Mouse (Mus musculus) CH12.LX (cell line): ENCODE results near the gene Lepr. TPM values are rescaled to one million over a fixed set of nuclear protein-coding genes. Genes with fewer than 3 reads are reported as not detected.

Experiments
- DNase-seq: peaks from one replicate; pipeline ENCODE4 v3.0.0-alpha.2; 2013; ENCODE audit errors: extremely low read depth
- H3K27ac ChIP-seq: 2 replicates; pipeline ENCODE4 v1.5.1; 2012; ENCODE audit warnings: low read depth, mild to moderate bottlenecking, control low read depth, moderate library complexity; ENCODE audit not compliant: insufficient read depth
- H3K27me3 ChIP-seq: replicated peaks from 2 replicates; pipeline ENCODE3; 2012; ENCODE audit warnings: inconsistent platforms
- H3K36me3 ChIP-seq, 2 experiments: replicated peaks in 1 of 2; 2 replicates each; pipeline versions ENCODE3 to v1.6.1; 2012; ENCODE audit warnings: inconsistent platforms in 1 of 2, low read length in 1 of 2, mild to moderate bottlenecking in 1 of 2, mixed read lengths in 1 of 2, moderate library complexity in 1 of 2; ENCODE audit not compliant: control insufficient read depth in 1 of 2, insufficient read depth in 1 of 2
- H3K4me1 ChIP-seq, 2 experiments: 2 replicates each; pipeline ENCODE4 v1.6.1; 2012; ENCODE audit warnings: inconsistent platforms in 1 of 2, moderate library complexity in 1 of 2; ENCODE audit not compliant: insufficient read depth in 2 of 2, control insufficient read depth in 1 of 2
- H3K4me2 ChIP-seq: 2 replicates; pipeline ENCODE4 v1.6.1; 2012; ENCODE audit warnings: low read depth, mild to moderate bottlenecking, control low read depth; ENCODE audit not compliant: poor library complexity, insufficient read depth, severe bottlenecking
- H3K4me3 ChIP-seq, 3 experiments: fragments of 150-350 bp in 1 of 3; sonication (generic) in 1 of 3; replicated peaks in 1 of 3; 2 replicates each; pipeline versions ENCODE3 to v1.5.1; 2011 to 2012; ENCODE audit warnings: low read depth in 2 of 3, low read length in 2 of 3, mild to moderate bottlenecking in 2 of 3, moderate library complexity in 2 of 3, control low read depth in 1 of 3, improper control_type of control experiment in 1 of 3, inconsistent platforms in 1 of 3, mixed read lengths in 1 of 3; ENCODE audit not compliant: poor library complexity in 1 of 3
- H3K79me2 ChIP-seq: replicated peaks from 2 replicates; pipeline ENCODE4 v1.6.1; 2012; ENCODE audit warnings: mild to moderate bottlenecking, moderate library complexity; ENCODE audit not compliant: control insufficient read depth, poor library complexity, insufficient read depth, severe bottlenecking; ENCODE audit errors: extremely low read depth
- H3K9ac ChIP-seq: 2 replicates; pipeline ENCODE4 v1.6.1; 2012; ENCODE audit warnings: low read depth, mild to moderate bottlenecking, control low read depth, moderate library complexity; ENCODE audit not compliant: insufficient read depth
- H3K9me3 ChIP-seq: replicated peaks from 2 replicates; pipeline ENCODE3; 2012; ENCODE audit warnings: low read length, inconsistent platforms, mixed read lengths
- CHD1 ChIP-seq: IDR thresholded peaks from 2 replicates; pipeline ENCODE4 v1.6.1; 2012; ENCODE audit warnings: low read depth, low read length, improper control_type of control experiment, inconsistent platforms
- CHD2 ChIP-seq: IDR thresholded peaks from 2 replicates; pipeline ENCODE4 v1.6.1; 2011; ENCODE audit warnings: low read length, improper control_type of control experiment
- E2F4 ChIP-seq: IDR thresholded peaks from 2 replicates; pipeline ENCODE4 v1.6.1; 2011; ENCODE audit warnings: low read depth, low read length, improper control_type of control experiment; ENCODE audit not compliant: insufficient replicate concordance
- ELF1 ChIP-seq: IDR thresholded peaks from 2 replicates; pipeline ENCODE4 v1.6.1; 2014; ENCODE audit warnings: low read depth, mild to moderate bottlenecking, inconsistent platforms, low read length, improper control_type of control experiment
- ETS1 ChIP-seq: conservative IDR thresholded peaks from 2 replicates; pipeline ENCODE4 v1.6.1; 2012; ENCODE audit warnings: low read depth, mild to moderate bottlenecking, inconsistent platforms, low read length, improper control_type of control experiment, moderate library complexity
- GABPA ChIP-seq: IDR thresholded peaks from 2 replicates; pipeline ENCODE4 v1.6.1; 2012; ENCODE audit warnings: low read depth, low read length, improper control_type of control experiment, inconsistent platforms; ENCODE audit not compliant: insufficient replicate concordance
- HCFC1 ChIP-seq: IDR thresholded peaks from 2 replicates; pipeline ENCODE4 v1.6.1; 2012; ENCODE audit warnings: low read depth, mild to moderate bottlenecking, inconsistent platforms, low read length, improper control_type of control experiment
- JUN ChIP-seq: IDR thresholded peaks from 2 replicates; pipeline ENCODE4 v1.6.1; 2011; ENCODE audit warnings: low read depth, mild to moderate bottlenecking, low read length, improper control_type of control experiment, moderate library complexity; ENCODE audit not compliant: insufficient read depth
- JUND ChIP-seq: conservative IDR thresholded peaks from 2 replicates; pipeline ENCODE4 v1.6.1; 2011; ENCODE audit warnings: low read depth, low read length, improper control_type of control experiment
- MAFK ChIP-seq: IDR thresholded peaks from 2 replicates; pipeline ENCODE4 v1.6.1; 2011; ENCODE audit warnings: low read length, improper control_type of control experiment; ENCODE audit not compliant: insufficient replicate concordance
- MAX ChIP-seq: IDR thresholded peaks from 2 replicates; pipeline ENCODE4 v1.6.1; 2011; ENCODE audit warnings: low read length, improper control_type of control experiment
- MEF2A ChIP-seq: IDR thresholded peaks from 2 replicates; pipeline ENCODE4 v1.6.1; 2014; ENCODE audit warnings: low read depth, mild to moderate bottlenecking, inconsistent platforms, low read length, improper control_type of control experiment, borderline replicate concordance
- MXI1 ChIP-seq: IDR thresholded peaks from 2 replicates; pipeline ENCODE4 v1.6.1; 2011; ENCODE audit warnings: mild to moderate bottlenecking, low read depth, low read length, improper control_type of control experiment
- MYC ChIP-seq: IDR thresholded peaks from 2 replicates; pipeline ENCODE4 v1.6.1; 2011; ENCODE audit warnings: low read depth, mild to moderate bottlenecking, improper control_type of control experiment, low read length
- NELFE ChIP-seq: IDR thresholded peaks from 2 replicates; pipeline ENCODE4 v1.6.1; 2011; ENCODE audit warnings: low read depth, low read length, improper control_type of control experiment
- NRF1 ChIP-seq: IDR thresholded peaks from 2 replicates; pipeline ENCODE4 v1.6.1; 2014; ENCODE audit warnings: low read depth, mild to moderate bottlenecking, inconsistent platforms, low read length, improper control_type of control experiment, moderate library complexity
- POLR2A ChIP-seq: IDR thresholded peaks from 2 replicates; pipeline ENCODE4 v1.6.1; 2011; ENCODE audit warnings: low read depth, mild to moderate bottlenecking, improper control_type of control experiment, low read length
- POLR2AphosphoS2 ChIP-seq: IDR thresholded peaks from 2 replicates; pipeline ENCODE4 v1.6.1; 2011; ENCODE audit warnings: low read depth, low read length, improper control_type of control experiment
- RAD21 ChIP-seq: IDR thresholded peaks from 2 replicates; pipeline ENCODE4 v1.6.1; 2011; ENCODE audit warnings: low read depth, mild to moderate bottlenecking, low read length, improper control_type of control experiment, moderate library complexity
- RCOR1 ChIP-seq: conservative IDR thresholded peaks from 2 replicates; pipeline ENCODE4 v1.6.1; 2012; ENCODE audit warnings: low read depth, mild to moderate bottlenecking, inconsistent platforms, low read length, improper control_type of control experiment
- SMC3 ChIP-seq: IDR thresholded peaks from 2 replicates; pipeline ENCODE4 v1.6.1; 2011; ENCODE audit warnings: low read depth, low read length, improper control_type of control experiment
- TCF12 ChIP-seq: IDR thresholded peaks from 2 replicates; pipeline ENCODE4 v1.6.1; 2014; ENCODE audit warnings: low read depth, mild to moderate bottlenecking, inconsistent platforms, low read length, improper control_type of control experiment
- UBTF ChIP-seq: IDR thresholded peaks from 2 replicates; pipeline ENCODE4 v1.6.1; 2012; ENCODE audit warnings: low read depth, mild to moderate bottlenecking, inconsistent platforms, low read length, improper control_type of control experiment, moderate library complexity
- USF1 ChIP-seq: IDR thresholded peaks from 2 replicates; pipeline ENCODE4 v1.6.1; 2014; ENCODE audit warnings: low read depth, mild to moderate bottlenecking, inconsistent platforms, low read length, improper control_type of control experiment
- ZC3H11A ChIP-seq: IDR thresholded peaks from 2 replicates; pipeline ENCODE4 v1.6.1; 2012; ENCODE audit warnings: low read depth, mild to moderate bottlenecking, inconsistent platforms, low read length, improper control_type of control experiment
- ZKSCAN1 ChIP-seq: IDR thresholded peaks from 2 replicates; pipeline ENCODE4 v1.6.1; 2012; ENCODE audit warnings: low read depth, inconsistent platforms, low read length, improper control_type of control experiment, borderline replicate concordance
- ZMIZ1 ChIP-seq: IDR thresholded peaks from 2 replicates; pipeline ENCODE4 v1.6.1; 2012; ENCODE audit warnings: low read depth, mild to moderate bottlenecking, inconsistent platforms, low read length, improper control_type of control experiment
- ZNF384 ChIP-seq: IDR thresholded peaks from 2 replicates; pipeline ENCODE4 v1.6.1; 2012; ENCODE audit warnings: low read depth, low read length, improper control_type of control experiment, inconsistent platforms
- dilution Hi-C: fragments of 300-500 bp; cut with MboI; formaldehyde crosslinking; loops from 2 replicates; pipeline ENCODE4 v1.14.3; 2020; ENCODE audit warnings: low sequenced_read_pairs; ENCODE audit not compliant: extremely low pct_unique_long_range_greater_than_20kb, extremely low pct_ligation_motif_present
- in situ Hi-C: fragments of 300-500 bp; cut with MboI; formaldehyde crosslinking; loops from 3 replicates; pipeline ENCODE4 v1.14.3; 2019; ENCODE audit warnings: low sequenced_read_pairs, low pct_ligation_motif_present, low pct_unique_long_range_greater_than_20kb, mixed read lengths
- polyA plus RNA-seq: library from polyadenylated mRNA; unstranded; fragments of >175 nt; gene quantifications from 2 replicates; pipeline ENCODE4 v1.2.1, GENCODE M21; 2012; ENCODE audit warnings: low read depth; ENCODE audit not compliant: insufficient read length
- total RNA-seq, 2 experiments: library from RNA; depleted of rRNA; stranded (reverse); fragments of 300-350 nt in 1 of 2; fragments of >200 nt in 1 of 2; gene quantifications; 2 replicates each; pipeline ENCODE4 v1.2.3; 2012 to 2014

Lepr gene
- total and polyA plus RNA-seq, 3 experiments: 0.04 TPM; not detected in 2

- H3K27me3 ChIP-seq: no peaks in the 10 kb centered on the region
- dilution Hi-C loops (no loop called here), in situ Hi-C loops (no loop called here)
- no peaks in the 10 kb centered on the region for H3K36me3 ChIP-seq
- no peaks in the 10 kb centered on the region for H3K79me2 ChIP-seq
- no peak for DNase-seq
- H3K4me2 ChIP-seq: no peak overlapping the region
- no peaks in the 10 kb centered on the region for H3K4me1 ChIP-seq
- H3K27ac ChIP-seq: no peak overlapping the region
- TF ChIP-seq ZC3H11A (no peak), SMC3 (no peak), MAX (no peak), MXI1 (no peak), ETS1 (no peak), ZKSCAN1 (no peak), USF1 (no peak), RAD21 (no peak), MYC (no peak), RCOR1 (no peak), NELFE (no peak), UBTF (no peak), NRF1 (no peak), E2F4 (no peak)
- H3K9ac ChIP-seq: no peak overlapping the region
- H3K9me3 ChIP-seq: no peaks in the 10 kb centered on the region
- no peak overlapping the region for H3K4me3 ChIP-seq
Observed at GRCm38 (mm10) chr4:101700892-101701640, 16.1 kb upstream of the Lepr start.

GRCm38 (mm10) chr4:101705325-101705724 is 11.9 kb upstream of the Lepr start:
- Histone ChIP-seq H3K79me2 (no peaks in the 10 kb centered on the region), H3K27me3 (no peaks in the 10 kb centered on the region), H3K36me3 (no peaks in the 10 kb centered on the region), H3K27ac (no peak overlapping the region), H3K4me3 (no peak overlapping the region), H3K9ac (no peak overlapping the region), H3K9me3 (no peaks in the 10 kb centered on the region), H3K4me2 (no peak overlapping the region), H3K4me1 (no peaks in the 10 kb centered on the region)
- dilution Hi-C loops (no loop called here), in situ Hi-C loops (no loop called here)
- DNase-seq: no peak
- no peak for TF ChIP-seq NRF1
- no peak for TF ChIP-seq NELFE
- no peak for TF ChIP-seq MAX
- TF ChIP-seq JUN: no peak
- TF ChIP-seq MAFK: no peak
- no peak for TF ChIP-seq RCOR1
- TF ChIP-seq TCF12: no peak
- TF ChIP-seq ZNF384: no peak
- TF ChIP-seq MEF2A: no peak
- TF ChIP-seq JUND: no peak
- TF ChIP-seq CHD2: no peak
- TF ChIP-seq GABPA: no peak
- no peak for TF ChIP-seq HCFC1
- TF ChIP-seq CHD1: no peak
- no peak for TF ChIP-seq MYC
- TF ChIP-seq ELF1: no peak
- TF ChIP-seq POLR2AphosphoS2: no peak
- no peak for TF ChIP-seq ZMIZ1
- no peak for TF ChIP-seq POLR2A
- no peak for TF ChIP-seq ETS1
